Mouse (Mus musculus) cerebellum, adult 2 months (tissue): ENCODE results near the gene Bahd1.

Source experiments
- CTCF ChIP-seq: fragments of 200-500 bp; IDR thresholded peaks from 2 replicates; pipeline ENCODE4 v1.5.1; 2011; ENCODE audit warnings: low read depth, mild to moderate bottlenecking, control low read depth, low read length, moderate library complexity, borderline replicate concordance; ENCODE audit not compliant: insufficient read depth
- POLR2A ChIP-seq: fragments of 200-500 bp; IDR thresholded peaks from 2 replicates; pipeline ENCODE4 v1.6.1; 2011; ENCODE audit warnings: low read length, control low read depth, borderline replicate concordance; ENCODE audit not compliant: insufficient read depth

- TF ChIP-seq CTCF, result no peak
- TF ChIP-seq POLR2A, result no peak
Measured at GRCm38 (mm10) chr2:118881956-118882355, 18.2 kb upstream of the Bahd1 start.
